Mouse (Mus musculus): ENCODE measurements around the gene Kcnh1.

GRCm38 (mm10) chr1:192359212-192359611 lies 168.6 kb downstream of the Kcnh1 start:
- TF ChIP-seq CTCF (IDR thresholded peaks at IDR 0.05; ENCODE audit: low read depth, low read length) (no peak), POLR2A (IDR thresholded peaks at IDR 0.05; ENCODE audit: insufficient read depth, low read length) (no peak)

Data from ES-Bruce4 (cell line).